Mouse (Mus musculus) retina, postnatal 7 days (tissue): ENCODE results near the gene Stc2.

Experiments used
- DNase-seq: peaks from one replicate; pipeline ENCODE4 v3.0.0-alpha.2; 2012; ENCODE audit warnings: low read depth, low spot score

Stc2 gene

GRCm38 (mm10) chr11:31369648-31370286 lies at the start of gene Stc2:
Gene Stc2, minus strand, starts transcription at chr11:31370074.
- peak; percentile 31 for DNase-seq

GRCm38 (mm10) chr11:31417071-31417470 lies 47.2 kb upstream of the Stc2 start:
- DNase-seq = no peak

GRCm38 (mm10) chr11:31412376-31412775 lies 42.5 kb upstream of the Stc2 start:
- no peak for DNase-seq

GRCm38 (mm10) chr11:31406736-31407135 lies 36.9 kb upstream of the Stc2 start:
- DNase-seq = no peak

- no peak for DNase-seq
Measured at GRCm38 (mm10) chr11:31403080-31403479, 33.2 kb upstream of the Stc2 start.

- DNase-seq = no peak
Measured at GRCm38 (mm10) chr11:31398604-31399003, 28.7 kb upstream of the Stc2 start.

GRCm38 (mm10) chr11:31396638-31397417 lies 27.0 kb upstream of the Stc2 start:
- DNase-seq = no peak

- DNase-seq = no peak
Measured at GRCm38 (mm10) chr11:31394026-31394425, 24.2 kb upstream of the Stc2 start.

GRCm38 (mm10) chr11:31392340-31392739 lies 22.5 kb upstream of the Stc2 start:
- DNase-seq = no peak

GRCm38 (mm10) chr11:31388890-31389289 lies 19.0 kb upstream of the Stc2 start:
- no peak for DNase-seq

GRCm38 (mm10) chr11:31387526-31387925 lies 17.7 kb upstream of the Stc2 start:
- DNase-seq = no peak

- no peak for DNase-seq
Measured at GRCm38 (mm10) chr11:31386571-31386970, 16.7 kb upstream of the Stc2 start.

- DNase-seq = no peak
Measured at GRCm38 (mm10) chr11:31383968-31384367, 14.1 kb upstream of the Stc2 start.

- DNase-seq = no peak
Measured at GRCm38 (mm10) chr11:31382145-31382544, 12.3 kb upstream of the Stc2 start.

- no peak for DNase-seq
Measured at GRCm38 (mm10) chr11:31373438-31373837, 3.6 kb upstream of the Stc2 start.

GRCm38 (mm10) chr11:31372206-31372605 lies 2.3 kb upstream of the Stc2 start:
- no peak for DNase-seq

GRCm38 (mm10) chr11:31371256-31371838 lies 1.5 kb upstream of the Stc2 start:
- no peak for DNase-seq

GRCm38 (mm10) chr11:31370436-31371230 lies 759 bp upstream of the Stc2 start:
- no peak for DNase-seq

- peak; percentile 17 for DNase-seq
Measured at GRCm38 (mm10) chr11:31368965-31369647, 768 bp downstream of the Stc2 start.

GRCm38 (mm10) chr11:31368252-31368964 lies 1.5 kb downstream of the Stc2 start:
- no peak for DNase-seq

GRCm38 (mm10) chr11:31366827-31367226 lies 3.0 kb downstream of the Stc2 start:
- DNase-seq = no peak
